Mouse (Mus musculus): ENCODE measurements around the gene Gpr155. TPM values are rescaled to one million over a fixed set of nuclear protein-coding genes. Genes with fewer than 3 reads are reported as not detected.

Gpr155 gene
- polyA plus RNA-seq, 1 experiment from 2014 or later: 12.3 TPM

GRCm38 (mm10) chr2:73312152-73313116 lies 73.9 kb downstream of the Gpr155 start, which contains the start of the genes Scrn3 and Cir1:
TSS of gene Scrn3 (plus strand) at chr2:73312601.
TSS of gene Cir1 (minus strand) at chr2:73312701.
- ATAC-seq: peak; percentile 97
- Histone ChIP-seq H3K4me3 (replicated peaks) (peak within 1 kb of the TSS; percentile 82), H3K27me3 (replicated peaks) (no peaks in the 10 kb centered on the region), H3K27ac (peak within 1 kb of the TSS; percentile 83), H3K4me2 (replicated peaks) (peak within 1 kb of the TSS; percentile 75), H3K9ac (peak within 1 kb of the TSS; percentile 60), H3K9me3 (no peaks in the 10 kb centered on the region), H3K36me3 (peaks cover 10% of the 10 kb centered on the region), H3K4me1 (replicated peaks) (peaks cover 7% of the 10 kb centered on the region; the same call in 1 of the 2 replicates)
- WGBS: under 1% methylated on average over 64 of the region's 64 CpGs

- no peak for ATAC-seq
- Histone ChIP-seq H3K9me3 (no peaks in the 10 kb centered on the region), H3K36me3 (peaks cover 20% of the 10 kb centered on the region), H3K4me1 (replicated peaks) (no peaks in the 10 kb centered on the region; the same call in 1 of the 2 replicates), H3K9ac (no peak overlapping the region), H3K4me3 (replicated peaks) (no peak overlapping the region), H3K27me3 (replicated peaks) (no peaks in the 10 kb centered on the region), H3K4me2 (replicated peaks) (no peak overlapping the region), H3K27ac (no peak overlapping the region)
- 89% methylated on average over 7 of the region's 7 CpGs for WGBS
Measured at GRCm38 (mm10) chr2:73306006-73306405, 80.4 kb downstream of the Gpr155 start.

- Histone ChIP-seq H3K9me3 (no peaks in the 10 kb centered on the region), H3K36me3 (peaks cover 18% of the 10 kb centered on the region), H3K9ac (no peak overlapping the region), H3K27ac (no peak overlapping the region), H3K4me3 (replicated peaks) (no peak overlapping the region), H3K4me2 (replicated peaks) (no peak overlapping the region), H3K27me3 (replicated peaks) (no peaks in the 10 kb centered on the region), H3K4me1 (replicated peaks) (no peaks in the 10 kb centered on the region)
- 79% methylated on average over 5 of the region's 5 CpGs for WGBS
- no peak for ATAC-seq
Measured at GRCm38 (mm10) chr2:73304506-73304905, 81.9 kb downstream of the Gpr155 start.

GRCm38 (mm10) chr2:73302722-73303121 lies 83.7 kb downstream of the Gpr155 start:
- peaks cover 13% of the 10 kb centered on the region; the same call in 1 of the 2 replicates for H3K36me3 ChIP-seq
- 96% methylated on average over 9 of the region's 9 CpGs for WGBS
- no peak overlapping the region for H3K4me2 ChIP-seq (replicated peaks)

DNA sequence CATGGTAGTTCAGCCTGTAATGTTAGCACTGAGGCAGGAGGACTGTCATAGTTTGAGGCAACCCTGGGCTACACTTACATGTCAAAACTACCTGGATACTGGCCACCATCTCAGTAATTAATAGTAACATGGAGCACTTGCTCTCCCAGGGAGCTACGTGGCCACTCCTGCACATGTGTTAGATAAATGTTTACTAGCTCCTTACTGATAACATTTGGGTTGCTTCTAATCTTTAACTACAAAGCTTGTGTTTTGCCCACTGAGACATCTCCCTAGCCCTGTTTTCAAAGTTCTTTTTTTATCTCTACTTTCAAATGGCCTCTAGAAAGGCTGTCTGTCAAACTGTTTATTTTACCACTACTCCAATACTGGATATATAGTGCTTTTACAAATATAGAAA lies 84.4 kb downstream of the Gpr155 start:
- ATAC-seq: no peak
- Histone ChIP-seq H3K4me2 (replicated peaks) (no peak overlapping the region), H3K27ac (no peak overlapping the region), H3K4me3 (replicated peaks) (no peak overlapping the region), H3K4me1 (replicated peaks) (no peaks in the 10 kb centered on the region), H3K9ac (no peak overlapping the region), H3K9me3 (no peaks in the 10 kb centered on the region), H3K36me3 (peaks cover 8% of the 10 kb centered on the region; the same call in 1 of the 2 replicates), H3K27me3 (replicated peaks) (no peaks in the 10 kb centered on the region)
- WGBS: 42% methylated on average over 1 of the region's 1 CpGs

More at GRCm38 (mm10) chr2:73302722-73303121, 83.7 kb downstream of the Gpr155 start:
- Histone ChIP-seq H3K4me3 (replicated peaks) (no peak overlapping the region), H3K27me3 (replicated peaks) (no peaks in the 10 kb centered on the region), H3K9me3 (no peaks in the 10 kb centered on the region), H3K4me1 (replicated peaks) (no peaks in the 10 kb centered on the region), H3K9ac (no peak overlapping the region), H3K27ac (no peak overlapping the region)
- ATAC-seq: no peak

GRCm38 (mm10) chr2:73298841-73299240 lies 87.5 kb downstream of the Gpr155 start:
- Histone ChIP-seq H3K4me3 (replicated peaks) (no peak overlapping the region), H3K9me3 (no peaks in the 10 kb centered on the region), H3K27me3 (replicated peaks) (no peaks in the 10 kb centered on the region), H3K4me1 (replicated peaks) (no peaks in the 10 kb centered on the region), H3K4me2 (replicated peaks) (no peak overlapping the region), H3K27ac (no peak overlapping the region), H3K36me3 (0 out of 2 replicates have a peak, but pooled peaks cover 4% of the 10 kb centered on the region), H3K9ac (no peak overlapping the region)
- ATAC-seq: no peak
- WGBS: 89% methylated on average over 3 of the region's 3 CpGs

- Histone ChIP-seq H3K36me3 (0 out of 2 replicates have a peak, but pooled peaks cover 4% of the 10 kb centered on the region), H3K4me3 (replicated peaks) (no peak overlapping the region), H3K4me1 (replicated peaks) (no peaks in the 10 kb centered on the region), H3K4me2 (replicated peaks) (no peak overlapping the region), H3K9me3 (no peaks in the 10 kb centered on the region), H3K9ac (no peak overlapping the region), H3K27me3 (replicated peaks) (no peaks in the 10 kb centered on the region), H3K27ac (no peak overlapping the region)
- ATAC-seq: no peak
- WGBS: 88% methylated on average over 7 of the region's 7 CpGs
Measured at GRCm38 (mm10) chr2:73298154-73298553, 88.2 kb downstream of the Gpr155 start.

GRCm38 (mm10) chr2:73295023-73295422 lies 91.3 kb downstream of the Gpr155 start:
- no peaks in the 10 kb centered on the region for H3K9me3 ChIP-seq
- no peak overlapping the region for H3K27ac ChIP-seq
- H3K4me2 ChIP-seq (replicated peaks): no peak overlapping the region
- no peak for ATAC-seq
- no peak overlapping the region for H3K4me3 ChIP-seq (replicated peaks)
- no peaks in the 10 kb centered on the region for H3K4me1 ChIP-seq (replicated peaks)
- 78% methylated on average over 7 of the region's 7 CpGs for whole genome bisulfite sequencing
- no peaks in the 10 kb centered on the region for H3K36me3 ChIP-seq
- no peak overlapping the region for H3K9ac ChIP-seq
- H3K27me3 ChIP-seq (replicated peaks): no peaks in the 10 kb centered on the region

Other genes starting within 250 kb of the Gpr155 start
- gene Ola1, start 167.6 kb downstream of the Gpr155 start, polyA plus RNA-seq (2015; fragmentation: Nextera tagmentation; extraction: Ambion mirVana): 84.7 and 98.7 TPM in 2 replicates
- gene Sp9, start 114.6 kb downstream of the Gpr155 start, polyA plus RNA-seq (2015; fragmentation: Nextera tagmentation; extraction: Ambion mirVana): not detected in 2 replicates
- gene Scrn3, start 74.0 kb downstream of the Gpr155 start, polyA plus RNA-seq (2015; fragmentation: Nextera tagmentation; extraction: Ambion mirVana): 16.4 and 16.7 TPM in 2 replicates
- 16.5 and 20.6 TPM in 2 replicates for gene Cir1, start 73.9 kb downstream of the Gpr155 start, polyA plus RNA-seq (2015; fragmentation: Nextera tagmentation; extraction: Ambion mirVana)
- gene Wipf1, start 143.2 kb upstream of the Gpr155 start, polyA plus RNA-seq (2015; fragmentation: Nextera tagmentation; extraction: Ambion mirVana): 9.5 and 10.1 TPM in 2 replicates
- gene Chrna1, start 193.8 kb upstream of the Gpr155 start, polyA plus RNA-seq (2015; fragmentation: Nextera tagmentation; extraction: Ambion mirVana): 0.18 and 0.25 TPM in 2 replicates